Mouse (Mus musculus): ENCODE results near the gene Mdm2.

Gene Mdm2

DNA sequence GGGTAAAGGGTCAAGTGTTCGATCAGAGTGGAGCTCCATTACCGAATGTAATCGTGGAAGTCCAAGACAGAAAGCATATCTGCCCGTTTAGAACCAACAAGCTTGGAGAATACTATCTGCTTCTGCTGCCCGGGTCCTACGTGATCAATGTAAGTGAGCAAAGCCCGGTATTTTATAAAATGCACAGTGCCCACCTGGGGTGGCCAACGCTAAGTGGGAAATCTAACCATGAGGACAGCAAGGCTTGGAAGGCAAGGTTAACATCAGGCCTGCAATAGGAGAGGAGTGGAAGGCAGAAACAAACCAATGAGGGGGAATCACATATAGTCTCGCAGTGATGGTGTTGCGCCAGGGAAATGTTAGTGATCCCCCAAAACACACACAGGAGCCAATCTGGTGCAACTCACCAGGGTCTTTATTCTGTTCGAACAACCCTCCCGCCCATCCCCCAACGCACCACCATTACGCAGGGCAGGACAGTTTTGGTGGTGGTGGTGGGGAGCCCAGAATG is 30.5 kb downstream of the Mdm2 start:
- no peak for DNase-seq

DNA sequence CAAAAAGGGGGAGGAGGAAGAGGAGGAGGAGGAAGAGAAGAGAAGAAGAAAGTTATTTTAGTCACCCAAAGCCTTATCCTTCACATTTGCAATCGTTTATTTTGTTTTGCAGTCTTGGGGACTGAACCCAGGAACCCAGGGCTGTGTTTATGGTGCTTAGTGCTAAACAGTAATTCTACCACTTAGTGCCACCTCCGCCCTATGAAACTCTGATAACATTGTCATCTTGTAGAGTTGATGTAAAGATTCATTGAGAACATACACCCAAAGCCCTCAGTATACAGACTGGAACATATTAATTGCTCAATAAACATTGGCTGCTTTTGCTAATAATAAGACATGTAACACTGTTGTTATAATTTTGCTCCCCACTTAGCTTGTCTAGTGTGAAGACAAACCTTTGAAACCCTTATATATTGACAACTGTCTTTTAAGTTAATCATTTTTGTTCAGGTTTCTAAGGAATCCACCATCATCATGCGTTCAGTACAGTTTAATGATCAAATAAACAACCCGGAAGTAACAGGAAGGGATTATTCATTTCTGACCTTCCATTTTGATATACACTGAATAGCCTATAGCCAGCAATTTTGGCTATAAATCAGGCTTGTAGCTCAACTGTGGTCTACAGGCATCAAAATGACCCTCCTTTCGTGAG is 31.4 kb downstream of the Mdm2 start:
- DNase-seq, result no peak

DNA sequence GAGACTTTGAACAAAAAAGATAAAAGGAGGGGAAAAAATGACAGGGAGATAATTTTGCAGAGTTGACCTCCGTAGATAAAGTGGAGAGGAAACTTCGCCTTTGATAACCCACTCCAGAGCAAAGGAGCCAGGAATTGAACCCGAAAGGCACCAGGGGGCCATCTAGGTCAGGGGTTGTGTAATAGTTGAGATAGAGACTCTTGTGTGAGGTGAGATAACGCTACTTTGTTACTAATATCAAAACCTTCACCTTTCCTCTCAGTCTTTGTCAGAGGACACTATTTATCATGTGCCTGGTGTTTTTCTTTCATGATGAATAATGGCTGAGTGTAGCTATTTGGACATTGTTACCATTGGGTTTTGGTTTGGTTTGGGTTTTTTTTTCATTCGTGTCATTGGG is 32.2 kb downstream of the Mdm2 start:
- DNase-seq, result no peak

DNA sequence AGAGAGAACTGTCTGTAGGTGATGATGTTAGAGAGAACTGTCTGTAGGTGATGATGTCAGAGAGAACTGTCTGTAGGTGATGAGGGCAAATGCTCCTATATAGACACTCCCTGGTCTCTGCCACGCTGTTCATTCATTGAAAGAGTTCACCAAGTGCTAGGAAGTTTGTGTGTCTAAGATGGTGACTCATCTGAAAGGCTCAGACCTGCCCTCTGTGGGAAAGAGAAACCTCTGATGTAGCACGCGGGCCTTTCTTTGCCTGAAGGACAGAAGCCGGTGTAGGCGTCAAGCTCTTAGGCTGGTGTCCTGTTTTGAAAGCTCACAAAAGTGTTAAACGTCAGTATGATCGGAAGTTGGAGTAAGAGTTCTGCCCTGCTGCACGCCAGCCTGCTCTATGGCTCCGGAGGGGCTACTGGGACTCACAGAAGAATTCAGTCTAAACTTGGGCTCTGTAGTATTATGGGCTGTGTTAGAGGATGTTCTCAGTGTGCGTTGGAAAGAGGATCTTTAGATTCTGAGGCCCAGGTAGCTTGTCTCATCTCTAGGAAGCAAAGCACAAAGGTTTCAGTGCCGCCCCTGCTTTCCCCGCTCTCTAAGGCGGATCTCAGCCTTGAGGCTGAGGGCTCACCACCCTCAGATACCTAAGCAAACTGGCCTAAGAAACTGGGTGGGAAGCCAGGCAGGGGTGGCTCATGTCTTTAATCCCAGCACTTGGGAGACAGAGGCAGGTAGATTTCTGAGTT is 32.9 kb downstream of the Mdm2 start:
- DNase-seq, result no peak

DNA sequence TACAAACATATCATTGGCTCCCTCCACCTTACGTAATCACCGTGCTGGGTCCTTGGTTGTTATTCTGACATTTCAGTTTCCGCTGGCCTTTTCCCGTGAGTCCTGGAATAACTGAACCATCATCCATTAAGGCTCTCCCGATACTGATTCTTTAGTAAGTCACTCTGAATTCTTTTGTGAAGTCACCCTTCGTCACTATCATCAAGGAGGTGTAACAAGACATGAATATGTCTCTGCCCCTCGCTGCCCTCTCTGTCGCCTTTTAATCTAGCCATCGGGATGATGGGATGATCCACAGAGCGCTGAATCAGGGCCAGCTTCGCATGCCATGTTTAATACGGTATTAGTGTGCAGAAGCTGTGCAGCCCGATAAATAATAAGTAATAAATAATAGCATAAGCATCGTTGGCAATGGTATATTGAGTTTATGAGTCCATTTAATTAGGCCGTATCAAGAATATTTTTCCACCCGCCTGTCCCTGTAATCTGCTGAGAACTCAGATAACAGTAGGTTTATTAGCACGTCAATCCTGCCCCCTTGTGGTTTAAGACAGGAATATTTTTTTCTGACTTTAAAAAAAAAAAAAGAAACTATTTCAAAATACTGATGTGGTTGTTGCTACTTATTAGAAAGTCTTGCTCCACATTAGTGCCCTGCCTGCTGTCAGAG is 33.8 kb downstream of the Mdm2 start:
- peak; percentile 74 to 79 for DNase-seq

DNA sequence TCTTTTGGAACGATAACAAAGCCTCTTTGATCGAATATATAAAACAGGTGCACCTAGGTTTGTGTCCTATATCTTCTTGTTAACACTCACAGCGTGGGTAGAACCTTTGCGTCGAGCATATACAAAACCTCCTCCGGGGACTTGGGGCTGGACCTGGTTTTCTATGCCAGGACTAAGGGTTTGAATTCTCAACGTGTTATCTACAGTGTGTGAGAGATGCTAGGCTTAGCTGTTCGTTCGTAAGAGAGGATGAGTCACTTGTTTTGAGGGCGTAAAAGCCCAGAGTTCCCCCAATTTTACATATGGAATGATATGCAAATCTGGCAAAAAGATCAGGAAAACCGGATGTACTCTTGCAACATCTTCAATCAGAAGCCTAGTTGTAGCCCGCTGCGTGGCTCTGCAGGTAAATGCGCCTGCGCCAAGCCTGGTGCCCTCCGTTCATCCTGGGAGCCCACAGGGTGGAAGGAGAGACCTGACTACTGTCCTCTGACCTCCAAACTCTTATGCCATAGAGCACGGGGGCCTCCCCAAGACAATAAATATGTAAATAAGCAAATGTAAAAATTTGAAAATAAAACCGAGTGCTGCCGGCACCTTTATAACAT is 34.4 kb downstream of the Mdm2 start:
- peak; percentile 82 to 85 for DNase-seq

DNA sequence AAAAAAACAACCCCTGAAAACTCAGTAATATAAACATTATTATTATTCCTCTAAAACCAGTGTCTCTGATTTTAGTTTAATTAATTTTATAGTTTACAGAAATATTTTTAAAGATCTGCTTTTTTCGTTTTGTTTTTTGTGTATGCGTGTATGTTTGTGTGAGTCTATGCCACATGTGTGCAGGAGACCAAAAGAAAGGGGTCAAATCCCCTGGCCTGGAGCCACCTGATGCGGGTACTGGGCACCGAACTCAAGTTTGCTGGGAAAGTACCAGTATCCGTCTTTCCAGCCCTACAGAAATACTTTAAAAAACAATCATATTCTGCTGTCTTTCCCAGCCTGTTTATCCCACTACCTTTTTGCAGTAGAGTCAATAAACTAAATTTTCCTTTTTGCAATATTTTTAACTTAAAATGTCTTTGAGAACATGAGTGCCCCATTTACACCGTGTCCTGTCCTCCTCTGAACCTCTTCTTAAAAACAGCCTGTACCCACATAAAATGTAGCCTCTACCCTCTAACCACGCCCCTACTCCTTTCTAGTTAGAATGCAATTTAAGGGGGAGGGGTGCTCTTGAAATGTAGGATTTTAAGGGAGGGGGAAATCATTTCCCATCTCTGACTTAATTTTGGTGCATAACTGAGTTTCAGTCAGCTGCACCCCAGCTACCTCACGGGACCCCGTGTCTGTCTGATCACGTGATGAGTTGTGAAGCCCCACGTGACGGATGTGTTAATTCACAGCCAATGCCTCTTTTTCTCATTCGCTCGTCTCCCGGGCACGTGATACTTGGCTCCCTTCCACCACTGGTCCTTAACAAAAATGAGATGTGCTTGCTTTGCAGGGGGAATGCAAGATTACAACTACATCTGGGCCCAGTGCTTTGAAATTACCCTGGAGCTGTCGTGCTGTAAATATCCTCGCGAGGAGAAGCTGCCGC is 35.2 kb downstream of the Mdm2 start:
- DNase-seq, result peak; percentile 93 to 94

DNA sequence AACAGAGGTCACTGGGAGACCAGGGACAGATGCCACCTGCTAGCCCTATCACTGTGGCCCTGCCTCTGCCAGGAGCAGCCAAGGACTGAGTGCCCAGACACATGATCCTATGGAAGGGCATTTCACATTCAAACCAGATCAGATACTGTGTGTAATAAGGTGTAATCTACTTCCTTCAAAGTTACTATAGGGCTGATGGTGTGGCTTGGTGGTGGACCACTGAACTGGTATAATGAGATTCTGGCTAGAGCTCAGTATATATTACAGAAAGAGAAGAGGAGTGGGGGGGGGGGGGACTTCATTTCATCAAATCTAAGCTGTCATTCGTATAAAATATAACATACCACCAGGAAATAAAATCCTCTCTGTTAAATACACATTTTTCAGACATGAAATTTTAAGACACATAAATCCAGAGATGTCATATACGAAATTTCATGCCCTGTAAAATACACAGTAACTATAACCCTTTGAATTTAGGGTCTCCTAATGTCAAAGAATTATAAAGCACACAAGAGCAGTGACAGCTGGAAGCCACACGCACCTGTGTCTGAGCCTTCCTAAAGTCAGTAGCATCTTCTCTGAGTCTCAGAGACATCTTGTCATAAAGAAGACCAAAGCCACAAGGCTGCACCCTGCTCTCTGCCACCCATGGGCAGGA is 36.1 kb downstream of the Mdm2 start:
- DNase-seq, result no peak

DNA sequence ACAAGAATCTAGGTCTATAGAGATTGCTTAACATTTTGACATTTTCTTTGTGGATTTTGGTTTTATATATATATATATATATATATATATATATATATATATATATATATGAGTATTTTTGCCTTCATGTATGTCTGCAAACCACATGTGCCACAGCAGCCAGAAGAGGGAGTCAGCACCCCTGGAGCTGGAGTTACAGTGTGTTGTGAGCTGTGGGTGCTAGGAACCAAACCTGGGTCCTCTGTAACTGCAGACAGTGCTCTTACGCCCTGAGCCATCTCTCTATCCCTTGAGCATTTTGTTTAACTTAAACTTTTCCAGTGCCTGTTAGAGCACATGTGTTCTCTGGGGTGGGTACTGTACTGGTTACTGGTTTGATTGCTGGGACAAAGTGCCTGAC is 36.6 kb downstream of the Mdm2 start:
- no peak for DNase-seq

DNA sequence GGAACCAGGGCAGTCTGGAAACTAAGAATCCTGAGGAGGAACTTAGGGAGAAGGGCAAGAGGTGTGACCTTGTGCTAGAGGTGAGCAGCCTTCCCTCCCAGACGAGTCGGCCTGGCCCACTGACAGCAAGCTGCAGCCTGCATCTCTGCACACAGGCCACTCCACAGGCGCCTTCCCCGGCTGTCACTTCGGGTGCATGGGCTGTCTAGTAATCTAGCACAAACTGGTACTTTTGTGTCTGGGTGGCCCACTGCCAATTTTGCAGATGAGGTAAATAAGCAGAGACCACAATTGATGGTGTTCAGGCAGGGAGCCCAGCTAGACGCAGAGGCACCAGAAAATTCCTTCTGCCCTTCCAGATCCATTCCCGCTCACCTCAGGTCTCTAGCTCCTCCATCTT is 37.9 kb downstream of the Mdm2 start:
- peak; percentile 22 to 41 for DNase-seq

DNA sequence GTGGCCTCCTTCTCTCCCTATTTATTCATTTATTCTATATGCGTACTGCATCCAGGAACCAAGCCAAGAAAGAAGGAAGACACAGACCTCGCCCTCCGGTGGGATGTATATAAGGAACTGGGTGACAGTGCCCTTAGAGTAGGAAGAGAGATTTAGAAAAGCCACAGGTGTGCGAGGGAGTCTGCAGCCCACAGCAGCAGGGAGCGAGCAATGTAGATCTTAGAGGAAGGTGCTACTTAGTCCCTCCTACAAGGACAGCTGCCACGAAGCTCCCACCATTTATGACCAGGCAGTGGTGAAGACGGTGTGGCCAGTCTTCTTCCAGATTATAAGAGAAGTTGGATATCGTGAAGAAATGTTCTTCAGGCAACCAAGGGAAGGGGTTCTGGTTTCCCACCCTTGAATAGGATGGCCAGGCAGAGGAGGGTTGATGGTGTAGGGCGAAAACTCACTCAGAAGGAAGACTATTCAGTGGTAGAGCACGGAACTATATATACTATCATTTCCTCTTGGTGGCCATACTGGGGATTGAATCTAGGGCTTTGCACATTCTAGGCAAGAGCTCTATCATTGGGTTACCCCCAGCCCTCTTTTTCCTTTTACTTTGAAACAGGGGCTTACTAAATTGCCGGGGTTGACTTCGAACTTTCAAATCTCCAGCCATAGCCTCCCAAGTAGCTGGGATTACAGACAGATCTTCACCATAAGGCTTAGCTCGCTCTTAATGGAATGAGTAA is 38.5 kb downstream of the Mdm2 start:
- DNase-seq, result no peak

DNA sequence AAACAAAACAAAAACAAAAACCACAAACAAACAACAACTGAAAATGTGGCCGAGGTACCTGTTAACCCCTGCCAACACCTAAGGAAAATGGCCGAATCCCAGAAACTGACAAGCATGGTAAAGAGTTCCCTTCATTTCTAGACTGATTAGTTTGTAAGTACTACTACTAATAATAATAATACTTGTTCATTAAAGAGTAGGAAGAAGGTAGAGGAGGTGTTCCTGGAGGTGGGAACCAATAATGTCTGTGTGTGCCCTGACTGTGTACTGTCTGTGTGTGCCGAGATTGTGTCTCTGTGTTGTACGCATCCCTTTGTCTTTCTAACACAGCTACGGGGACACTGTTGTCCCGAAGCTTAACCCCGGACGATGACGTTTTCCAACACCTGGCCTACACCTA is 39.3 kb downstream of the Mdm2 start:
- DNase-seq, result no peak

DNA sequence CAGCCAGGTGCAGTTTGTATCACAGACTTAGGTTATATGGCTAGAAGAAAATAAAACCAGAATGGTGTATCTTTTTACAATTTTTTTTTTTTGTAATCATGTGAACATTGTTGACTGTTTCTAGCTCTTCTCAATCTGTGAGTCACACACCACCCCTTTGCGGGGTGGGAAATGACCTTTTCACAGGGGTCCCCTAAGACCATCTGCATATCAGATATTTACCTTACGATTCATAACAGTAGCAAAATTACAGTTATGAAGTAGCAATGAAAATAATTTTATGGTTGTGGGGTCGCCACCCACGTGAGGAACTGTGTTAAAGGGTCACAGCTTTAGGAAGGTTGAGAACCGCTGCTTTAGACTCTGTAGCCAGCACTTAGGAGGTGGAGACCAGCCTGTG is 39.8 kb downstream of the Mdm2 start:
- no peak for DNase-seq

DNA sequence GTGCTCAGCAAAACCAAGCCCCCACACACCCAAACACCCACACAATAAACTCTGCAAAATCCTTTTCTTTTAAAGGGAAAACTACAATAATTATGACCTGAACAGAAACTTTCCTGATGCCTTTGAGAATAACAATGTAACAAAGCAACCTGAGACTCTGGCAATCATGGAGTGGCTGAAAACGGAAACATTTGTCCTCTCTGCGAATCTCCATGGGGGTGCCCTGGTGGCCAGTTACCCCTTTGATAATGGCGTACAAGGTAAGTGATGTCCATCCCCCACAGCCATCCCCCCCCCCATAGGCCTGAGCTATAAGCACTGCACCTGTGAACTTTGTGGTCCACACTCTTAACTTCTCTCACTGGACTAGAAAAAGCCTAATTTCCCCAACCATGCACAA is 40.5 kb downstream of the Mdm2 start:
- no peak for DNase-seq

DNA sequence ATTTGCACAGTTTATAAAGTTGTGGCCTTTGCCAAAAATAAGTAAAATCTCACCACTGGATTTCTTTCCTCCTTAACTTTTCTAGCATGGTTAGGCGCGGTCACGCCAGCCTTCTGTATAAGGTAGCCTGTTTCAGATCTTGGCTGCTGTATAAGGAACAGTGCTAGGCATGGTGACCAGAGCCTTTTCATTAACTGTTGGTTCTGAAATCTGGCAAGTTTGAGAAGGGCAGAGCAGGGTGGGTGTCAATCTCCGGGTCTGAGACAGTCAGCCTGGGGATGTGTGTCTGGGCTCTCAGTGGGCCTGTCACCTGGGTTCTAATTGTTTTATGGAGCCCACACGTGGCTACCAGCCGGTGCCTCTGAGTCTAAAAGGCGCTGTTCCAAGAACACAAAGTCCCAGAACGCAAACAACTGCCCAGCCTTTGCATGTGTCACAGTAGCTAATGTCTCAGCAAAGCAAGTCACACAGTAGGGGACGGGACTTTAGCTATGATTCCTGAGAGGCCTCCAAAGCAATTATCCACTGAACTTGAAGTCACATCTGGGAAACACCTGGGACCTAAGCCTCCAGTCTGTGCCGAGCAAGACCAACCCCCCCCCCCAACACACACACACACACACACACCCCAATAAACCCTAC is 41.0 kb downstream of the Mdm2 start:
- DNase-seq, result no peak

DNA sequence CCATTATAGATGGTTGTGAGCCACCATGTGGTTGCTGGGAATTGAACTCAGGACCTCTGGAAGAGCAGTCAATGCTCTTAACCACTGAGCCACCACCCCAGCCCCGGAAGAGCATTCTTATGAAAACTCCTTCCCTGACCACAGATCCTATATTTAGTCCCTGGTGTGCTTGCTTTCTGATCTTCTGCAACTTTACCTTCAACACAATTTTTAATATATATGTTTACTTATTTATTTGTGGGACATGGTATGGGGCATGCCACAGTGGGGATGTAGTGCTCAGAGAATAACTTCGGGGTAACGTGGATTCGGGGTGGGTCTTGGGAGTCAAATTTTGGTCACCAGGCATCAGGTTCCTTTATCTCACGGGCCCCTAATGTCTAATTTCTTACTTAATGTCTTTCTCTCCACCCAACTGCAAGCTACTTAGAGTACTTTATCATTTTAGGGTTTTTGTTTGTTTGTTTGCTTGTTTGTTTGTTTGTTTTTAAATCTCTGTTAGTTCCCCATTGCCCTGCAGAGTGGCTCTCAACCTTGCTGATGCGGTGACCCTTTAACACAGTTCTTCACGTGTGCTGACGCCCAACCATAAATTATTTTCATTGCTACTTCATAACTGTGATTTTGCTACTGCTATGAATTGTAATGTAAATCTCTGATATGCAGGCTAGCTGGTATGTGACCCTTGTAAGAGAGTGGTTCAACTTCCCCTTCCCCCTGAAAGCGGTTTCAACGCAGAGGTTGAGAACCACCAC is 41.8 kb downstream of the Mdm2 start:
- no peak for DNase-seq

DNA sequence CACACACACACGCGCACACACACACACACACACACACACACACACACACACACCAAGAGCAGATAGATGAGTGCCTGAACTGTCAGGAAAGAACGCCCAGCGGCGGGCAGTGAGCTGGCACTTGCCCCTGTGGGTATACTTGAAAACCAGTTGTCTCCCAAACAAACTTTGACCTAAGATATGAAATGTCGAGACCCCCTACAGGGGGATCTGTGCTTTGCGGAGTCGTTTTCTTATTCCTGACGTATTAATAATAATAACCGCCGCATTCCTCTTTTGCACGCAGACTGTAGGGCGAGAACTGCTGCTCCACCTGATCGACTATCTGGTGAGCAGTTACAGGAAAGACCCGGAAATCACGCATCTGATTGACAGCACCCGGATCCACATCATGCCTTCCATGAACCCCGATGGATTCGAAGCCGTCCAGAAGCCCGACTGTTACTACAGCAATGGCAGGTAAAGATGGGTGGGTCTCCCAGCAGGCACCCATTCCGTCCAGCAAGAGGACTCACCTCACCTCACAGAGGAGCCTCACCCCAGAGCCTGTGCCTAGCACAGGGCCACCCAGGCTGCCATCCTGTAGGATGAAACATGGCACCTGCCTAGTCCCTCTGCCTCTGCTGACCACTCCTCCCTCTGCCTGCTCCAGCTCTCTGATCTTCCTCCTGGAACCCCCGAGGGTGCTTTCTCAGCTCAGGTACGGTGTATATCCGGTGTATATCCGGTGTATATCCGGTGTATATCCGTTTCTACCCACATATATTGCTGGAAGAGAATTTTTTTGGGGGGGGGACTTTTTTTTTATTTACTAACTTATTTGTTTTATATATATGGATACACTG is 42.7 kb downstream of the Mdm2 start:
- DNase-seq, result no peak

DNA sequence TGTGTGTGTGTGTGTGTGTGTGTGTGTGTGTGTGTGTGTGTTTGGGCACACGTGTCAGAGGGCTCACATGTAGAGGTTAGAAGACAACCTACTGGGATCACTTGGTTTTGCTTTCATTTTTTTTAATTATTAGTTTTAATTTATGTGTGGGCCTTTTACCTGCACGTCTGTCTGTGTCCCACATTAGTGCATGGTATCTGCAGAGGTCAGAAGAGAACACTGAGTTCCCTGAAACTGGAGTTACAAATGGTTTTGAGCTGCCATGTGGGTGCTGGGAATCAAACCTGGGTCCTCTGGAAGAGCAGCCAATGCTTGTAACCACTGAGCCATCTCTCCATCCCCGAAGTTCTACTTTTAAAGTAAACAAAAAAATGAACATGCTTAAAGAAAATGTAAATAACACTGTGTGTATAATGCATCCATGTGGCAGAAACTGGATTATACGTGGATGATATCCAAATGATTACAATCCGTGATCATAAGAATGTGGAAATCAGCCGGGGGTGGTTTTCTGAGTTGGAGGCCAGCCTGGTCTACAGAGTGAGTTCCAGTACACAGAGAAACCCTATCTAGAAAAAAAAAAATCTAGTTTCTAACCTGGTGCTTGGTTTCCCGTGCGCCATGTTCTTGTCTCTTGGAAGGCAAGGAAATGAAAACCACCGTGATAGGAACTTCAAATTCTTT is 43.5 kb downstream of the Mdm2 start:
- no peak for DNase-seq
